Mouse (Mus musculus) ZHBTc4 (cell line): ENCODE measurements around the gene N6amt1.
A peak's percentile ranks its signal among the peaks of the same experiment; 100 is the strongest.

Experiments
- DNase-seq: peaks from one replicate; pipeline ENCODE4 v3.0.0-alpha.2; 2011; ENCODE audit warnings: low read depth, low spot score

N6amt1 gene

GRCm38 (mm10) chr16:87384366-87384765 lies 30.4 kb downstream of the N6amt1 start:
- DNase-seq = no peak

GRCm38 (mm10) chr16:87387444-87387977 lies 33.5 kb downstream of the N6amt1 start:
- DNase-seq = no peak

GRCm38 (mm10) chr16:87393813-87394548 lies 40.0 kb downstream of the N6amt1 start:
- peak; percentile 84 for DNase-seq

GRCm38 (mm10) chr16:87405001-87405400 lies 51.0 kb downstream of the N6amt1 start:
- DNase-seq = peak; percentile 94
